Mouse (Mus musculus): Measurements from ENCODE around the gene Btbd9.

Gene Btbd9

GRCm38 (mm10) chr17:30485067-30485854 lies 91.0 kb downstream of the Btbd9 start:
- no peak for DNase-seq (ENCODE audit: low read depth in 1 of 2, low spot score in 2 of 2)

GRCm38 (mm10) chr17:30484446-30485066 lies 91.7 kb downstream of the Btbd9 start:
- no peak for DNase-seq (ENCODE audit: low read depth in 1 of 2, low spot score in 2 of 2)

GRCm38 (mm10) chr17:30481766-30482165 lies 94.5 kb downstream of the Btbd9 start:
- no peak for DNase-seq (ENCODE audit: low read depth in 1 of 2, low spot score in 2 of 2)

- DNase-seq (ENCODE audit: low read depth in 1 of 2, low spot score in 2 of 2) = no peak
These were observed 94.9 kb downstream of the Btbd9 start for GRCm38 (mm10) chr17:30481341-30481740.

DNA sequence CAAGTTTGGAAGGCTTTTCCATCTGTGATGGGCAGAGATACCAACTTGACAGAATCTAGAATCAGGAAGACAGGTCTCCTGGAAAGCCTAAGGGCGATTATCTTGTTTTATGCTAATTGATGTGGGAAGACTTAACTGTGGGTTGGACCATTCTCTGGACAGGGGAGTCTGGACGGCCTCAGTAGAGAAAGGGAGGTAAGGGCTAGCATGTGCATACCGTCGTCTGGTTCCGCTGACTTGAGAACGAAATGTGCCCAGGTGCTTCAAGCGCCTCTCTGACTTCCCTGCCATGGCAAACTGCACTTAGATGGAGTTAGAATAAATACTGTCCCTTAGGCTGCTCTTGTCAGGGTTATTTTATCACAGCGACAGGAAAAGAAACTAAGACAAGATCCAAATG lies 95.9 kb downstream of the Btbd9 start:
- no peak for DNase-seq (ENCODE audit: low read depth in 1 of 2, low spot score in 2 of 2)

GRCm38 (mm10) chr17:30478181-30478580 lies 98.1 kb downstream of the Btbd9 start:
- no peak for DNase-seq (ENCODE audit: low read depth in 1 of 2, low spot score in 2 of 2)

DNA sequence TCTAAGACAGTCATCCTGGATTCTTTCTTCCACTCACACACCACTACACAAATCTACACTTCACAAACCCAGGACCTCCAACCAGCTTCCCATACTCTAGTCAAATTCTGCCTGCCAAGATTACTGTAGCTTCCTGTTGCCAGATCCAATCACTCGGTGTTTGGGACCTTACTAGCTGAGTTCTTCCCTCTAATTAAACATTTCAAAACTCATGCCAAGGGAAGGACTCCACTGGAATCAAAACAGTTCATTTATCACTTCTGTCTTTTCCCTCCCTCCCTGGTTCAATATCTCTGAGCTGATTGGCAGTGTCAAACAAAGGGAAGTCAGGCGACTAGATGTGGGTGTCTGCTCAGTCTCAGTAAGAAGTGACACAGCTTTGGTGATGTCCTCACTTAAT lies 101.7 kb downstream of the Btbd9 start:
- no peak for DNase-seq (ENCODE audit: low read depth in 1 of 2, low spot score in 2 of 2)

DNA sequence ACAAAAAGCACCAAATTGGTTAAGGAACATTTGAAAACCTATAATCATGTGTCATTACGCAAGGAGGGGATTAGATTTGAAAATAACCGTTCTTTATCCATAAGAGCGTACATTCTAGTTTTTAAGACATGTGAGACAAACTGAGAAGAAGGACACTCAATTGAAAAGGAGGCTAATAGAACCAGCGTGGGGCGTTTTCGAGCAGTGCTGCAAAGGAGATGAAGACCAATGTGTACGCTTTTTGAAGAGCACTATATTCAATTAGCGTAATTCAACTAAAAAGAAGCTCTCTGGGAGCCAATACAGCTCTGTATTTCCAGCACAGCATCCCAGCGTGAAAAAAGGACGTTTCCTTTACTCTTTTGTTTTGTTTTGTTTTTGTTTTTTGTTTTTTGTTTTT lies 103.5 kb downstream of the Btbd9 start:
- DNase-seq (ENCODE audit: low read depth in 1 of 2, low spot score in 2 of 2) = no peak

GRCm38 (mm10) chr17:30471512-30471911 lies 104.8 kb downstream of the Btbd9 start:
- DNase-seq (ENCODE audit: low read depth in 1 of 2, low spot score in 2 of 2) = no peak

GRCm38 (mm10) chr17:30470790-30471189 lies 105.5 kb downstream of the Btbd9 start:
- DNase-seq (ENCODE audit: low read depth in 1 of 2, low spot score in 2 of 2) = no peak

DNA sequence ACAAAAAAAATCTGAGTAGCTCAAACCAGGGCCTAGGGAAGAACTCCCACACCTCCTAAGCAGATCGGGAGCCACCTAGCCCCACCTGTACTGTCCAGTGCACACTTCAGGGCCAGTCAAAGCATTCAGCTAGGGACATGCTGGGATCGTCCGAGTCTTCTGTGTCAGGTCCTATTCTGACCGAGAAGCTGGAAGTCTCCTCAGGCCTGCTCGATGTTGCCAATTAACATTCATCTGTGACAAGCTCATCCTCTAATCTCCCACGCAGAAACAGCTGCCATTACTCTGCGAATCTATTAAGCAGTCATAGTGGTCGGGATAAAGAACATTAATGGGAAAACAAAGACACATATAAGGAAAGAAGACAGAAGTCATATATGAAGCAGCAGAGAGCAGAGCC lies 106.0 kb downstream of the Btbd9 start:
- no peak for DNase-seq (ENCODE audit: low read depth in 1 of 2, low spot score in 2 of 2)

DNA sequence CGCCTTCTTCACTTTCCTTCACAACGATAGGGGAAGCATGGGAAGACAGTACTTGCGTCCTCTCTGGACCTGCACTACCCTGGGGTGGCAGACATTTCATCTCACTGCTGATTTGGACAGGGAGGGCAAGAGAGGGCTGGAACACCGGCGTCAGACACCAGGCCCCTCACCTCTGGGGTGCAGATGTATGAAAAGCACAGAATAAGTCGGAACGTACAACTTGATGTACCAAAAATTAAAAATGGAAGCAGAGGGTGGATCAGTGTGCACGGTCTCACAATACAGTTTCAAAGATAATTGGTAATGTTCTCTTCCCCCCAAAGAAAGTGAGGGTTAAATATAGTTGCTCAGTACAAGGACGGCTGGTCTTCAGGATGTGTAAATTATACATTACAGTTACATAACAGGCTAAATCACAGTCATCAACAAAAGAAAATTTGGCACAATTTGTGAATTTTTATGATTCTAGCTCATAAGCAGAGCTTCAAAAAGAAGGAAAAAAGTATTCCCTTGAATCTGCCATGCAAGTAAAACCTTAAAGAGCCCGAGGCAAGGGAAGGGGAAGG lies 106.7 kb downstream of the Btbd9 start:
- DNase-seq (ENCODE audit: low read depth in 1 of 2, low spot score in 2 of 2) = no peak

- no peak for DNase-seq (ENCODE audit: low read depth in 1 of 2, low spot score in 2 of 2)
These were observed 107.9 kb downstream of the Btbd9 start for GRCm38 (mm10) chr17:30468368-30468767.

DNA sequence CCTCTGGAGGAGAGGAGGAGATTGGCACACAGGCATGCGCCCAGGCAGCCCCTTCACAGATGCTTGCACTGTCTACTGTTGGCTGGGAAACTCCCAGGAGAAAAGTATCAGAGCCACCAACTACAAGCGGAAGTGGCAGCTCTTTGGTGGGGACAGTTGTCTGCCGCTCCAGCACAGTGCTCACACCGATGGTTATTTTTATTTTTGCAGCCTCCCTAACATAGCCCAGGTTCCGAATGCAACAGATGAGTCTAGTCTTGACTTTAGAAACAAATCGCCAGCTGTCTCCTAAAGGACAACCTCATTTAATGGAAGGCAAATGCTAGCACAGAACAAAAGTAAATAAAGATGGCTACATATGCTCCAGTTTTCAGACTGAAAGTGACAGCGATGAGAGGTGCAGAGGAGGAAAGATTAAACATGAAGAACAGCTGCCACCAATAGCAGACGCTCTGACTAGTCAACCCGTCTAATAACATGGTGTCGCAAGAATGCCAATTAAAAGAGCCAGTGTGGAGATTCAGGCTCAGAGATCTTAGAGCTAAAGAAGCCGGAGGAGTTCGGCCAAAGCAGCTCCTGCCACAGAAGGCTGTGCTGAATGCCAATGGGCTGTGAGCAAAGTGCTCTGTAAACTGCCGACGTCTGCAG lies 108.6 kb downstream of the Btbd9 start:
- no peak for DNase-seq (ENCODE audit: low read depth in 1 of 2, low spot score in 2 of 2)

DNA sequence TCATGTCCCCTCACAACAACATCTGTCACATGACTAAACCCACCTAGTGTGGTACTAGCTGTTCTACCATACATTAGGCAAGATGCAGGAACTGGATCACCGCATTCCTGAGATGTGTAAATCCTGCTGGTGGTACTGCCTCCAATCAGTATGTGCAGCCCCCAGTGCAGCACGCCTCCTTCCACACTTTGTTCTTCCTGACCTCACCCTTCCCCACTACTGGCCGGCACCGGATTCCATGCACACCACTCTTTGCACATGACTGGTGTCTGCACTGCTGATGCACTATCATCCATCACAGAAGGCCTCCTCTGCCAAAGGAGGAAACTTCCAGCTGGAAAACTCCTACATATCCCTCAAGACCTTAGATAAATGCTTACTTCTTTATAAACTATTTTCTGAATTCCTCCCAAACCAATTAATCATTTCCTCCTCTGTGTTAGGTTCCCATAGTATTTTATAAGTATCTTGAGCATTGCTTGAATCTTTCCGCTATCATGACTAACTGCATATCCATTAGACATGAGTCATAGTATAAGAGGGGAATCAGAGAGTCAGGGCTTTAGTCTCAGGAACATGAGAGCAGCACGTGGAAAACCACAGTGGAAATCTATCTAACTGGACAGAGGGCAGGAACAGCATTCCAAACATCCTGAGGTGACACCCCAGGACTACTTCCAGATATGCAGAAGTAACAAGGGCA lies 111.1 kb downstream of the Btbd9 start:
- no peak for DNase-seq (ENCODE audit: low read depth in 1 of 2, low spot score in 2 of 2)

- peak in 1 of 2 experiments; percentile 4 for DNase-seq (ENCODE audit: low read depth in 1 of 2, low spot score in 2 of 2)
These were observed 112.0 kb downstream of the Btbd9 start for GRCm38 (mm10) chr17:30464240-30464745.

- DNase-seq (ENCODE audit: low read depth in 1 of 2, low spot score in 2 of 2) = no peak
These were observed 115.5 kb downstream of the Btbd9 start for GRCm38 (mm10) chr17:30460727-30461349.

GRCm38 (mm10) chr17:30459706-30460105 lies 116.6 kb downstream of the Btbd9 start:
- no peak for DNase-seq (ENCODE audit: low read depth in 1 of 2, low spot score in 2 of 2)

DNA sequence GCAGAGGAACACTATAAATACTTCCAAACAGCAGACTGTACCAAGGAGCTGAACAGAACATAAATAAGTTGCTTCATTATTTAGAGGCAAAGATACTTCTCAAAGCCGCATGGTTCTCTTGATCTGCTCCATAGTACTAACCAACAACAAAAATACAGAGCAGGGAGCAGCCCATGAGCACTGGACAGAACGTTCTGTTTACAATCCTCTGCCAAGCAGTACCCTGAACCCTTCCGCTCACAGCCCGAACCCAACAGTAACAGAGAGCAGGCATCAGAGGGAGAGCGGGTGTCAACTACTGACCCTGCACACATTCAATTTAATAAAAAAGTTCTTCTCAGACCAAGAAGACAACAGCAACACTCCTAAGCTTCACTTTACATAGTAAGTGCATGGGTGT lies 117.4 kb downstream of the Btbd9 start:
- DNase-seq (ENCODE audit: low read depth in 1 of 2, low spot score in 2 of 2) = no peak

DNA sequence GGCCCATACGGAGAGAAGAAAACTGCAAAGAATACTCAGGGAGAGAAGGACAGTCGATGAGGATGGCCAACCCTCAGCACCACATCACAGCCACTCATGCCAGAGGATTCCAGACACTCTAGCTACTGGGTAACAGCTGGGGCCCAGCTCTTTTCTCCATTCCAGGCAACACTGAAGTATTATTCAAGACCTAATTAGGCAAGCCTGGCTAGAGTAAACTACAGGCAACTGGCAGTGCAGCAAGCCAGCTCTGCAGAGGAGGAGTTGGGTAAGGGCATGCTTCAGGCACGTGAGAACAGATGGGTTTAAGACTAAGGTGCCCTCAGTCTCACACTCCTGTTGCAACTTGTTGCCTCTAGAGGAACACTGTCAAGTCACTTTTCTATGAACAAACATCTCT lies 118.0 kb downstream of the Btbd9 start:
- no peak for DNase-seq (ENCODE audit: low read depth in 1 of 2, low spot score in 2 of 2)

- DNase-seq (ENCODE audit: low read depth in 1 of 2, low spot score in 2 of 2) = no peak
These were observed 118.8 kb downstream of the Btbd9 start for GRCm38 (mm10) chr17:30457486-30457885.

Data from monocyte, adult 2 months (primary cell).